Mouse (Mus musculus): Measurements from ENCODE around the gene Gng2. TPM values are rescaled to one million over a fixed set of nuclear protein-coding genes. Genes with fewer than 3 reads are reported as not detected.
A peak's percentile ranks its signal among the peaks of the same experiment; 100 is the strongest.

Gene Gng2
- 5.8 TPM for polyA plus RNA-seq (2012; fragmentation: generic; extraction: Trizol)
- long read RNA-seq, experiment 1, partial matches to known transcripts = 0 of 2 reads
- long read RNA-seq, experiment 1, other reads (novel, unspliced or antisense) = 2 of 2 reads
- long read RNA-seq, experiment 2, partial matches to known transcripts = 0 of 3 reads
- long read RNA-seq, experiment 2, other reads (novel, unspliced or antisense) = 0 of 3 reads

DNA sequence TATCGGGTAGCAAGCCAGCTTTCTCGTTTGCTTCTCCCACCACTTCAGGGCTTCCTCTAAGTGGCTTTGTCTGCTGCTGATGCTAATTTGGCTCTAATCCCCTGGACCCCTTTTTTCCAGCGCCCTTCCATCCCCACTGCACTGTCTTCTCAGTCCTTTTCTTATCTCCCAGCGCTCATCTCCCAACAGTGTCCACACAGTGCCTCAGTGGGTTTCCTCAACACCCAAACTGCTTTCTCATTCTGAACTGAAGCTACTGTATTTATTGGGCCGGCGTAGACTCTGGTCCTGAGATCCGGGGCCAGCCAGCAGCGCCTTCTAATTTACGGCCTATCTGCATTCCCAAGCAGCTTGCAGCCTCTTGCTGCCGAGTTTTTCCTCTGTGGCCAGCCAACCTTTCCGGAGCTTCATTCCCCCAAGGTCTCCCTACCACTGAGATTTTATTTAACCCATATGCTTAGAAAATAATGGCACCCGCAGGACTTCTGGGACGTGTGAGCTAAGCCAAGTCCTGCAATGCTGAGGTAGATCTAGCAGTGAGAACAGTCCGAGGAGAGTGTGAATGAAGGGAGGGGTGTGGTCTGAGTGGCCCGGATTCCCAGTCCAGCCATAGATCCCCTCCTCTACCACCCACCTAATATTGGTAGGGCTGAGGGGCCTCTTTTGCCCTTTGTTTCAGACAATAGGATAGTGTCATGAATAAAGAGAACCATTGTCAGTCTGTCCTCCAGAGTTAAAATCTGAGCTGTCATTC, at the start of gene Gng2:
TSS of gene Gng2 (minus strand) at position 357 of the 754 bp plus-strand sequence.
- H3K4me3 ChIP-seq (ENCODE audit: insufficient read depth, poor library complexity, severe bottlenecking) = no peak within 1 kb of the TSS
- no peaks in the 10 kb centered on the region for H3K27me3 ChIP-seq (ENCODE audit: control insufficient read depth, insufficient read depth, insufficient read length)
- TF ChIP-seq CTCF (IDR thresholded peaks at IDR 0.05; ENCODE audit: control insufficient read depth, insufficient read depth, insufficient read length) (no peak), MAX (IDR thresholded peaks at IDR 0.05) (no peak), MYOD1 (IDR thresholded peaks at IDR 0.05; ENCODE audit: control insufficient read depth, insufficient read length, low read depth) (no peak), USF1 (IDR thresholded peaks at IDR 0.05; ENCODE audit: low read depth) (no peak), FOSL1 (IDR thresholded peaks at IDR 0.05; ENCODE audit: insufficient read depth, low read length, poor library complexity, severe bottlenecking) (no peak), MYOG (IDR thresholded peaks at IDR 0.05; ENCODE audit: control insufficient read depth, extremely low read depth, insufficient read length) (no peak), CEBPB (IDR thresholded peaks at IDR 0.05; ENCODE audit: low read depth) (no peak)
- no peaks in the 10 kb centered on the region for H3K79me3 ChIP-seq (ENCODE audit: low read depth)
- H3K36me3 ChIP-seq (ENCODE audit: control insufficient read depth, insufficient read depth) = no peaks in the 10 kb centered on the region
- H3K79me2 ChIP-seq (ENCODE audit: control insufficient read depth, insufficient read depth) = no peaks in the 10 kb centered on the region
- peak within 1 kb of the TSS; percentile 49 for H3ac ChIP-seq (ENCODE audit: control insufficient read depth, insufficient read length, low read depth)

DNA sequence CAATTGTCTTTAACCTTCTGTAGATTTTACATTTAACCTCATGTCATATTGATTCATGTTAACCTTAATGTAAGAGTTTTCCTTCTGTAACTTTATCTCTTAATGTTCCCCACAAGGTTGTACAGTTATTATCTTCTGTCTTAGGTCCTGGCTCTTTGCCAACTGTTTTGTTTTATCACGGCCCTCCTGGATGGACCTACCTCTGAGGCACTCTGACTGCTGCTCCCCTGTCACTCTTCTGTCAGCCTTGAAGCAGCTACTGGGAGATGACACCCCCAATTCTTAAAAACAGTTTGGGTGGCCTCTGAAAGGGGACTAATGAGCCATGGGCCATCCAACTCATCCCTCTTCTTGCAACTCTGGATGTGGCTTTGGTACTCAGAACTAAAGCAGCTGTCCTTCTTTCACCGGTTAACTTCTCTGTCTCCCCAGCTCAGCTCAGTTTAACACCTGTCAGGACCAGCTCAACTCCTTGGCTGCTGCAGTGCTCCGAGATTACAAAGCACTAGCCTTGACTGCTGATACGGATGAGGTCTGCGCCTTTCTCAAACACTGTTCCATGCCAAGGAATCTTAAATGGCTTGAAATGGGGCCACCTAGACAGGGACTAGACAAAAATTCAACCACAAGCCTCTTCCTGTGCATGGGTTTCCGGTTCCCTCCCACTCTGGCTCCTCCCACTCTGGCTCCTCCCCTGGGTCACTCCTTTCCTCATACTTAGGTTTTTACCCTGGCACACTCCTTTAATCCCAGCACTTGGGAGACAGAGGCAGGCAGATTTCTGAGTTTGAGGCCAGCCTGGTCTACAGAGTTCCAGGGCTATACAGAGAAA, 47.7 kb upstream of the Gng2 start:
- no peak overlapping the region for H3K4me3 ChIP-seq (ENCODE audit: insufficient read depth, poor library complexity, severe bottlenecking)
- no peaks in the 10 kb centered on the region for H3K27me3 ChIP-seq (ENCODE audit: control insufficient read depth, insufficient read depth, insufficient read length)
- no peak for TF ChIP-seq CTCF (IDR thresholded peaks at IDR 0.05; ENCODE audit: control insufficient read depth, insufficient read depth, insufficient read length)
- TF ChIP-seq USF1 (IDR thresholded peaks at IDR 0.05; ENCODE audit: low read depth) = no peak
- TF ChIP-seq CEBPB (IDR thresholded peaks at IDR 0.05; ENCODE audit: low read depth) = no peak
- TF ChIP-seq MYOG (IDR thresholded peaks at IDR 0.05; ENCODE audit: control insufficient read depth, extremely low read depth, insufficient read length) = no peak
- no peak for TF ChIP-seq MAX (IDR thresholded peaks at IDR 0.05)
- TF ChIP-seq FOSL1 (IDR thresholded peaks at IDR 0.05; ENCODE audit: insufficient read depth, low read length, poor library complexity, severe bottlenecking) = no peak
- no peak for TF ChIP-seq MYOD1 (IDR thresholded peaks at IDR 0.05; ENCODE audit: control insufficient read depth, insufficient read length, low read depth)
- no peaks in the 10 kb centered on the region for H3K79me2 ChIP-seq (ENCODE audit: control insufficient read depth, insufficient read depth)
- H3K36me3 ChIP-seq (ENCODE audit: control insufficient read depth, insufficient read depth) = no peaks in the 10 kb centered on the region
- no peak overlapping the region for H3ac ChIP-seq (ENCODE audit: control insufficient read depth, insufficient read length, low read depth)
- no peaks in the 10 kb centered on the region for H3K79me3 ChIP-seq (ENCODE audit: low read depth)

DNA sequence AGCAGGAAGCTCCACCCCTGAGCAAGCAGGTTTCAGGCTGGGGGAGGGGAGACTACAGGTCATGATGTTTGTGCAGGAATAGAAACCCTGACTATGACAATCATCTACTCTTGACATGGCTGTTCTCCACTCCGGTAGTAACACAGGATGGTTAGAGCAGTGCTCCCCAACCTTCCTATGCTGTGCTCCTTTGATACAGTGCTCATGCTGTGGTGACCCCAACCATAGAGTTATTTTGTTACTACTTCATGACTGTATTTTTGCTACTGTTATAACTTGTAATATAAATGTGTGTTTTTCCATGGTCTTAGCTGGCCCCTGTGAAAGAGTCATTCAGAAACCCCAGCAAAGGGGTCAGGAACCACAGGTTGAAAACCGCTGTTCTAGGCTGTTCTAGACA, 46.5 kb upstream of the Gng2 start:
- H3K79me3 ChIP-seq (ENCODE audit: low read depth) = no peaks in the 10 kb centered on the region
- no peak for TF ChIP-seq USF1 (IDR thresholded peaks at IDR 0.05; ENCODE audit: low read depth)
- TF ChIP-seq MYOG (IDR thresholded peaks at IDR 0.05; ENCODE audit: control insufficient read depth, extremely low read depth, insufficient read length) = no peak
- no peak for TF ChIP-seq MYOD1 (IDR thresholded peaks at IDR 0.05; ENCODE audit: control insufficient read depth, insufficient read length, low read depth)
- TF ChIP-seq CTCF (IDR thresholded peaks at IDR 0.05; ENCODE audit: control insufficient read depth, insufficient read depth, insufficient read length) = no peak
- no peak for TF ChIP-seq MAX (IDR thresholded peaks at IDR 0.05)
- TF ChIP-seq FOSL1 (IDR thresholded peaks at IDR 0.05; ENCODE audit: insufficient read depth, low read length, poor library complexity, severe bottlenecking) = no peak
- no peak for TF ChIP-seq CEBPB (IDR thresholded peaks at IDR 0.05; ENCODE audit: low read depth)

DNA sequence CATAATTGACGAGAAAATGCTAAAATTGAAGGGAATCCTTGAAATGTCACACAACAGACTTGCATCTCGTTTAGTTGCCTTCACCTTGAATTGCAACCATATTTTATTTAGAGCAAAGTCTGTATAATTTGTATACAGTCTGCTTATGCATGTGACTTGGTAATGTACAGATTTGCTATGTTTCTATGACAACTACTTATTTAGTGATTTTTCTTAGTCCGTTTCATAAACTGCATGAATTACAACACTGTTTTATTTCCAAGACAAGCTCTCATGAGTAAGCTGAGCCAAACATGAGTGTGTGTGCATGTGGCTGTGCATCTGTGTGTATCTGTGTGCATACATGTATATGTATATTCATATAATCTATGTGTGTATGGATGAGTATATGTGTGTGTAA, 42.1 kb upstream of the Gng2 start:
- Histone ChIP-seq H3K79me3 (ENCODE audit: low read depth) (no peaks in the 10 kb centered on the region), H3ac (ENCODE audit: control insufficient read depth, insufficient read length, low read depth) (no peak overlapping the region), H3K79me2 (ENCODE audit: control insufficient read depth, insufficient read depth) (no peaks in the 10 kb centered on the region), H3K27me3 (ENCODE audit: control insufficient read depth, insufficient read depth, insufficient read length) (peaks cover 4% of the 10 kb centered on the region), H3K4me3 (ENCODE audit: insufficient read depth, poor library complexity, severe bottlenecking) (no peak overlapping the region), H3K36me3 (ENCODE audit: control insufficient read depth, insufficient read depth) (no peaks in the 10 kb centered on the region)
- no peak for TF ChIP-seq MAX (IDR thresholded peaks at IDR 0.05)

More for the DNA sequence above, 46.5 kb upstream of the Gng2 start:
- Histone ChIP-seq H3K4me3 (ENCODE audit: insufficient read depth, poor library complexity, severe bottlenecking) (no peak overlapping the region), H3ac (ENCODE audit: control insufficient read depth, insufficient read length, low read depth) (no peak overlapping the region), H3K79me2 (ENCODE audit: control insufficient read depth, insufficient read depth) (no peaks in the 10 kb centered on the region), H3K36me3 (ENCODE audit: control insufficient read depth, insufficient read depth) (no peaks in the 10 kb centered on the region), H3K27me3 (ENCODE audit: control insufficient read depth, insufficient read depth, insufficient read length) (no peaks in the 10 kb centered on the region)

DNA sequence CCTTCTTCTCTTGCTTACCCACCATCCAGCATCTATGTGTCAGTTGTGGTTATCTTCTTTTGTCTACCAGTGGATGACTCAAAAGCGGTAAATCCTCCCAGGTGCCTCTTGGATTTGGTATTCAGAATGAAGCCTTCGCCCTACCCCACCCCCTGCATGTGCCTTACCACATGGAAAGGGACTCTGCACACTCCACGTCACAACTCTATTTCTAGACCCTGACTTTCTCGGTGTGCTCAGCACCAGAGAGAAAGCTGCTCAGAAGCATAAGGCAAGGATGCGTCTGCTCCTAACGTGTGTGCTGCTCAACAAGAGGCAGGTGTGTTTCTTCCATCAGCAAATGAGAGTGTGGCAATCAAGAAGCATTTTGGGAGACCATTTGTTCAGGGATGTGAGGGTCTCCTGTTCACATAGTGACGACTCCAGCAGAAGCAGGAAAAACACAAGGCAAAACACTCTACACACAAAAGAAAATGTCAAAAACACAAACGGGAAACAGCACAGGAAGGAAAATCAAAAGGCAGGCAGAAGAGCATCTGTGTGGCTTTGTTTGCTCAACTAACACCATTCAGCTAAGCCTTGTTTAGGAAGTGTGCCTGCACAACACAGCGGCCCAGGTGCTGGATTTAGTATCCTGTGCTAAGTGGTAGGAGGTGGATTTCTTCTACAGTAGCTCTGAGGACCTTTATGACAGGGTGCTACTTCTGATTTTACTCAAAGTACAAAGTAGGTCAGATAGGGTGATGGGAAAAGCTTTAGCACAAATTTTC, 35.3 kb upstream of the Gng2 start:
- Histone ChIP-seq H3K36me3 (ENCODE audit: control insufficient read depth, insufficient read depth) (no peaks in the 10 kb centered on the region), H3ac (ENCODE audit: control insufficient read depth, insufficient read length, low read depth) (no peak overlapping the region), H3K79me2 (ENCODE audit: control insufficient read depth, insufficient read depth) (no peaks in the 10 kb centered on the region), H3K4me3 (ENCODE audit: insufficient read depth, poor library complexity, severe bottlenecking) (no peak overlapping the region), H3K79me3 (ENCODE audit: low read depth) (no peaks in the 10 kb centered on the region), H3K27me3 (ENCODE audit: control insufficient read depth, insufficient read depth, insufficient read length) (peaks cover 3% of the 10 kb centered on the region)
- no peak for TF ChIP-seq MYOG (IDR thresholded peaks at IDR 0.05; ENCODE audit: control insufficient read depth, extremely low read depth, insufficient read length)
- TF ChIP-seq MAX (IDR thresholded peaks at IDR 0.05) = no peak
- TF ChIP-seq CEBPB (IDR thresholded peaks at IDR 0.05; ENCODE audit: low read depth) = no peak
- no peak for TF ChIP-seq MYOD1 (IDR thresholded peaks at IDR 0.05; ENCODE audit: control insufficient read depth, insufficient read length, low read depth)
- no peak for TF ChIP-seq FOSL1 (IDR thresholded peaks at IDR 0.05; ENCODE audit: insufficient read depth, low read length, poor library complexity, severe bottlenecking)
- TF ChIP-seq USF1 (IDR thresholded peaks at IDR 0.05; ENCODE audit: low read depth) = no peak
- no peak for TF ChIP-seq CTCF (IDR thresholded peaks at IDR 0.05; ENCODE audit: control insufficient read depth, insufficient read depth, insufficient read length)
